Mouse (Mus musculus) cerebellum, adult 11-12 months (tissue): ENCODE measurements around the gene Trmt2a.

ENCODE experiments used
- DNase-seq: peaks from one replicate; pipeline ENCODE4 v3.0.0; 2022

The Trmt2a gene

GRCm38 (mm10) chr16:18233451-18233850 lies 15.0 kb upstream of the Trmt2a start:
- peak; percentile 32 for DNase-seq

GRCm38 (mm10) chr16:18233919-18234670 lies 14.4 kb upstream of the Trmt2a start:
- DNase-seq = no peak

- peak; percentile 76 for DNase-seq
These were observed 13.6 kb upstream of the Trmt2a start, which contains the start of gene Zdhhc8 for GRCm38 (mm10) chr16:18234671-18235388. Gene Zdhhc8 (minus strand): TSS chr16:18235136.

DNA sequence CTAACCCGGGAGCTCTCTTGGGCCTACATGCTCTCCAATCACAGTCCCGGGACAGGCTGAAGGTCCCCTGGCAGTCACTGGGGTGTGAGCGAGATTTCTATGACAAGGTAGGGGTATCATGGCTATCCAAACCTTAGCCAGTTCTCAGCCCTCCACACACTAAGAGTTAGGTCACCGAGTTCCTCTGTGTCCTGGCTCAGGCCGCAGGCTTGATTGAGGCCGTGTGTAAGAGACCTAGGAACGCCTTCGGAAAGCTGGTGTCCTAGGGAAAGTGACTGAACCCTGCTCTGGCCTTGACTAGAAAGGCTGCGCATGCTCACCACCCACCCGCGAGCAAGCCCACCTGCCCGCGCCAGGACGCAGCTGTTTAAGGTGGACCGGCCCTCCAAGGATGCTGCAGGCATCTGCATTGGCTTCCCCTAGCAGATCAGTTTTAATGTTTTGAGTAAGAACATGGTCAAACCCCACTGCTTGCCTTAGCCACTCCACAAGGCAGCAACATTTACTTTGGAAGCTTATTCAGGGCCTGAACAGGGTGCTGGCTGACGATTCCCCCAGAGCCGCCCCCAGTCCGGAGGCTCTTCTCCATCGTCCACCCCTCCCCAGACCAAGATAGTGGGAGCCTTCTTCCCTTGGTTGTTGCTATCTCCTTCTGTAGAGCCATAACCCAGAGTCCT lies 13.0 kb upstream of the Trmt2a start:
- peak; percentile 70 for DNase-seq

GRCm38 (mm10) chr16:18236676-18237501 lies 11.6 kb upstream of the Trmt2a start:
- DNase-seq = peak; percentile 13

DNA sequence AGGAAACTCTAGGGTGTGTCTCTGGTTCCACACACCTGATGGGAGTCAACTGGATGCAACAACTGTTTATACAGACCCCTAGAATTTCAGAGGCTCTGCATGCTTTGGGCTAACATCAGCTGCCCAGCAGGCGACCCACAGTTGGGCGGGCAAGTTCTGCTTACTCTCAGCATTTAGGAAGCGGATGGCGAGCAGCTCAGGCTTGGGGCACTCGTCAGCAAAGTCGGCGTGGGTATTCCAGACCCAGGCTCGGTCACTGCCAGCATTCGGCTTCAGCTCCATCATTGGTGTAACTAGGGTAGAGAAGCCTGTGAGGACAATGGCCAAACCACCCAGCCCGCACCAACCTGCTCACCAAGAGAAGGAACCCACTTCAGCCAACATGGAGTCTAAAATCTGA lies 6.9 kb upstream of the Trmt2a start:
- no peak for DNase-seq

- no peak for DNase-seq
These were observed 719 bp upstream of the Trmt2a start for GRCm38 (mm10) chr16:18247521-18248399.

- peak; percentile 69 for DNase-seq
These were observed 987 bp downstream of the Trmt2a start for GRCm38 (mm10) chr16:18249364-18249967.

- no peak for DNase-seq
These were observed 1.8 kb downstream of the Trmt2a start for GRCm38 (mm10) chr16:18250231-18250630.

GRCm38 (mm10) chr16:18250828-18251790 lies 2.6 kb downstream of the Trmt2a start:
- DNase-seq = peak; percentile 44

DNA sequence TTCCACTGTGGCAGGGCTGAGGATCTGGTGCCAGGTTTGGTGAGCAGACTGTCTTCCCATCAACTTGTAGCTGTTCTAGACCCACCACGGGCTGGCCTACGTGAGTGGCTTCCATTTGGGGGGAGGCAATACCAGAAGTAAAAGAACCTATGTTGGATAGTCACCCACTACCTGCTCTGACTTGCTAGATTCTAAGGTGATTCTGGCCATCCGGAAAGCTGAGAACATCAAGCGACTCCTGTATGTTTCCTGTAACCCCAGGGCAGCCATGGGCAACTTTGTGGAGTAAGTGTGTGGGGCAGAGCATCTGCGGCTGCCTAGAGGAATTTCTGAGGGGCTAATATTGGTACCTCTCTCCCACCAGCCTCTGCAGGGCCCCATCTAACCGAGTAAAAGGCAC lies 4.3 kb downstream of the Trmt2a start:
- no peak for DNase-seq

DNA sequence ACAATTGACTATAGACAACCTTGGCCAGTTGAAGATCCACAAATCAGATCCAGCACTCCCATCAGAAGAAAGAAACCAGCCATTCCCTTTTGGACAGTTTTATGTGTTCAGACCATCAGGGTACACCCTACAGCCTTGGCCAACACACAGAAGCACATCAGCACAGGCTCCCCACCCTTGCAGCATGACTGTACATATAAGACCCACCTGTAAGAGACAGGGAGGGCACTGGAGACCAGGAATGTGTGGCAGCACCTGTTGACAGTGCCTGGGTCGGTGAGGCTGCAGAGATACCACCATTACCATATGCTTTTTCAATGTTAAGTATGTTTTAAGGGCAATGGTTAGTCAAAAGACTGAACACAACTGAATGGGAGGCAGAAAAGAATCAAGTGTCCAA lies 5.4 kb downstream of the Trmt2a start:
- DNase-seq = no peak

DNA sequence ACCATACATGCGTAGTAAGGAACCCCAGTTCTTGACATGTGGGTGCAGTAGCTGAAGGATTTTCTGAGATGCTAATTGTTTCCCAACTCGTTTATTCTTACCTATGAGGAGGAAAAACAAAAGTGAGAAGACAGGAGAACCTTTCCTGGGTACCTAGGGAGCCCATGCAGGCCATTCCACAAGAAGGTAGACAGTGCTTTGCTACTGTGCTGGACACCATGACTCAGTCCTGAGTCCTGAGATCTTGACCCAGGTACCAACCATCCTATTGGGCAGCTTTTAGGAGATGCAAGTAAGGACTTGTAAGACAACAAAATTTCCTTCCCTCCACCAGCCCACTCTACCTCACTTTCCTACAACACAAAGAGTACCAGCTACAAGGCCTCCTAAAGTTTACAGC lies 9.7 kb downstream of the Trmt2a start, which contains the start of gene Gm49776:
TSS of gene Gm49776 (minus strand) at position 101 of the 400 bp plus-strand sequence.
- DNase-seq = no peak

DNA sequence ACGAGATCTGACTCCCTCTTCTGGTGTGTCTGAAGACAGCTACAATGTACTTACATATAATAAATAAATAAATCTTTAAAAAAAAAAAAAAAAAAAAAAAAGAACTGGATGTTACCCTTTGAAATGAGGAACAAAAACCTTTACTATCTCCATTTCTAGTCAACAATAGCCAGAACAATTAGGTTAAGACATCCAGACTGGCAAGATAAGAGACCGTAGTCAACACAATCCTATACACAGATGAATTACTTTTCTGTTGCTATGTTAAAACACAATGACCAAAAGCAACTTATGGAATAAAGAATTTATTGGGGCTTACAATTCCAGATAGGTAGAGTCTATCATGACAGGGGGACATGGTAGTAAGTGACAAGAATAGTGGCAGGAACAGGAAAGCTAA lies 16.5 kb downstream of the Trmt2a start:
- no peak for DNase-seq

DNA sequence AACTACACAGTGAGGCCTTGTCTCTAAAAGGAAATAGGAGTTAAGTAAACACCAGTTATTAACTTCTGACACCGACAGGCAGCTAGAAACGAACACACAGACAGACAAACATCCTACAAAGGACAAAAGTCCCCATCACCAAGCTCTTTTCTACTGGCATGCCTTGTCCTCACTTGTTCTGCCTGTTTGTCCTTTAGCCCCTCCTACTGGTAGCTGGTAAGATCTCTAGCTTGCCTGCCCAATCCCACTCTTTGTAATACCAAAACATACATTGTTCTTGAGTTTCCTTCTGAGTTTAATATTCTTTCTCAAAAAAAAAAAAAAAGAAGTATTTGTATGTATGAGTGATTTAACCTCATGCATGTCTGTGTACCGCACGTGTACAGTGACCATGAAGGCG lies 19.7 kb downstream of the Trmt2a start:
- no peak for DNase-seq

- no peak for DNase-seq
These were observed 26.7 kb downstream of the Trmt2a start for GRCm38 (mm10) chr16:18275166-18275565.

DNA sequence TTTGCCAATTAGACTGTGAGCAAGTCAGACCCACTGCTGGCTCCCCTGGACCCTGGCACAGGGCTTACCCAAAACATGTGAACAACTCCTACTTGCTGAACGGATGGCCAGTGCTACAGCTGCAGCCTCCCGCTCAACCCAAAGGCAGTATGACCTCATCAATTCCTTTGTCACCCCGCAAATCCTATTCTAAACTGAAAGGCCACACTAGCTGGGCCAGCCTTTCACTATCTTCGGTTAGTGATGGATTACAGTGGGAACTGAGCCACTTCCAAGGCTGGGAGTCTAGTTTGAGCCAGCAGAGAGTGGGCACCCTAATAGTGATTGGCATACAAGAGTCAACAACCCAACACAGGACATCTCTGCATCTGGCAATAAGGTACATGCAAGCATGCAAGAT lies 39.7 kb downstream of the Trmt2a start:
- peak; percentile 34 for DNase-seq

- DNase-seq = peak; percentile 77
These were observed 40.1 kb downstream of the Trmt2a start for GRCm38 (mm10) chr16:18288581-18289061.

- DNase-seq = peak; percentile 98
These were observed 40.6 kb downstream of the Trmt2a start, which contains the start of gene Dgcr8 for GRCm38 (mm10) chr16:18289067-18289588. Gene Dgcr8 (minus strand): TSS chr16:18289246.
